Mouse (Mus musculus): ENCODE measurements around the gene Pde10a.

Pde10a gene

GRCm38 (mm10) chr17:8801083-8801854 is 276.1 kb downstream of the Pde10a start:
- peak; percentile 76 for DNase-seq (ENCODE audit: low spot score)

GRCm38 (mm10) chr17:8801855-8802104 is 276.6 kb downstream of the Pde10a start:
- no peak for DNase-seq (ENCODE audit: low spot score)

GRCm38 (mm10) chr17:8802161-8802888 is 277.2 kb downstream of the Pde10a start:
- peak; percentile 64 for DNase-seq (ENCODE audit: low spot score)

- DNase-seq (ENCODE audit: low spot score): peak; percentile 43
Observed at GRCm38 (mm10) chr17:8802889-8803799, 278.0 kb downstream of the Pde10a start.

GRCm38 (mm10) chr17:8807345-8807744 is 282.2 kb downstream of the Pde10a start:
- DNase-seq (ENCODE audit: low spot score): peak; percentile 76

GRCm38 (mm10) chr17:8809771-8810170 is 284.6 kb downstream of the Pde10a start:
- DNase-seq (ENCODE audit: low spot score): no peak

- no peak for DNase-seq (ENCODE audit: low spot score)
Observed at GRCm38 (mm10) chr17:8810201-8810600, 285.0 kb downstream of the Pde10a start.

GRCm38 (mm10) chr17:8812228-8812865 is 287.2 kb downstream of the Pde10a start:
- DNase-seq (ENCODE audit: low spot score): peak; percentile 32

- no peak for DNase-seq (ENCODE audit: low spot score)
Observed at GRCm38 (mm10) chr17:8813773-8814491, 288.8 kb downstream of the Pde10a start.

- no peak for DNase-seq (ENCODE audit: low spot score)
Observed at GRCm38 (mm10) chr17:8815376-8815775, 290.2 kb downstream of the Pde10a start.

GRCm38 (mm10) chr17:8815864-8816263 is 290.7 kb downstream of the Pde10a start:
- no peak for DNase-seq (ENCODE audit: low spot score)

- DNase-seq (ENCODE audit: low spot score): no peak
Observed at GRCm38 (mm10) chr17:8818675-8819074, 293.5 kb downstream of the Pde10a start.

GRCm38 (mm10) chr17:8823548-8823947 is 298.4 kb downstream of the Pde10a start:
- no peak for DNase-seq (ENCODE audit: low spot score)

GRCm38 (mm10) chr17:8827204-8827603 is 302.0 kb downstream of the Pde10a start:
- DNase-seq (ENCODE audit: low spot score): no peak

GRCm38 (mm10) chr17:8831001-8831400 is 305.8 kb downstream of the Pde10a start:
- no peak for DNase-seq (ENCODE audit: low spot score)

GRCm38 (mm10) chr17:8836292-8836691 is 311.1 kb downstream of the Pde10a start:
- no peak for DNase-seq (ENCODE audit: low spot score)

- no peak for DNase-seq (ENCODE audit: low spot score)
Observed at GRCm38 (mm10) chr17:8838252-8838651, 313.1 kb downstream of the Pde10a start.

GRCm38 (mm10) chr17:8839237-8840011 is 314.3 kb downstream of the Pde10a start:
- DNase-seq (ENCODE audit: low spot score): no peak

- DNase-seq (ENCODE audit: low spot score): no peak
Observed at GRCm38 (mm10) chr17:8841094-8841493, 315.9 kb downstream of the Pde10a start.

- DNase-seq (ENCODE audit: low spot score): no peak
Observed at GRCm38 (mm10) chr17:8841897-8842540, 316.8 kb downstream of the Pde10a start.

Data from embryo, embryonic 10 days (tissue).